Mouse (Mus musculus) kidney, postnatal 25 days (tissue): ENCODE results near the gene Mertk.
"Not testable (repeated sequence)": the region's sequence is repeated elsewhere in the genome, so short reads cannot be mapped to it uniquely, and the experiment has no call there.

Source experiments
- DNase-seq, 2 experiments: peaks; one replicate each; pipeline ENCODE4 v3.0.0; 2021; ENCODE audit warnings: mixed read lengths in 2 of 2

Mertk gene

GRCm38 (mm10) chr2:128698693-128699181 lies at the start of gene Mertk:
Gene Mertk (plus strand): TSS chr2:128698956.
- peak; percentile 99 for DNase-seq

GRCm38 (mm10) chr2:128680661-128681060 lies 18.1 kb upstream of the Mertk start:
- peak in 1 of 2 experiments; percentile 17 for DNase-seq

- peak; percentile 89 to 95 for DNase-seq
Observed at GRCm38 (mm10) chr2:128686921-128687557, 11.7 kb upstream of the Mertk start, which contains the start of gene Anapc1. Gene Anapc1 (minus strand): TSS chr2:128687391.

GRCm38 (mm10) chr2:128687558-128688120 lies 11.1 kb upstream of the Mertk start:
- DNase-seq: peak in 1 of 2 experiments; percentile 46

GRCm38 (mm10) chr2:128692336-128692735 lies 6.4 kb upstream of the Mertk start:
- no peak for DNase-seq

- DNase-seq: no peak
Observed at GRCm38 (mm10) chr2:128692771-128693170, 6.0 kb upstream of the Mertk start.

GRCm38 (mm10) chr2:128693236-128693635 lies 5.5 kb upstream of the Mertk start:
- DNase-seq: no peak

- DNase-seq: not testable (repeated sequence)
Observed at GRCm38 (mm10) chr2:128693828-128694227, 4.9 kb upstream of the Mertk start.

GRCm38 (mm10) chr2:128694548-128694947 lies 4.2 kb upstream of the Mertk start:
- DNase-seq: no peak

GRCm38 (mm10) chr2:128696426-128696825 lies 2.3 kb upstream of the Mertk start:
- peak; percentile 45 to 81 for DNase-seq

- DNase-seq: no peak
Observed at GRCm38 (mm10) chr2:128697047-128697446, 1.7 kb upstream of the Mertk start.

GRCm38 (mm10) chr2:128697566-128697965 lies 1.2 kb upstream of the Mertk start:
- no peak for DNase-seq

GRCm38 (mm10) chr2:128698140-128698692 lies 540 bp upstream of the Mertk start:
- peak; percentile 92 to 94 for DNase-seq

GRCm38 (mm10) chr2:128699201-128699885 lies 587 bp downstream of the Mertk start:
- peak; percentile 80 to 86 for DNase-seq

GRCm38 (mm10) chr2:128704474-128704873 lies 5.7 kb downstream of the Mertk start:
- peak; percentile 56 to 66 for DNase-seq

- no peak for DNase-seq
Observed at GRCm38 (mm10) chr2:128709264-128709663, 10.5 kb downstream of the Mertk start.

GRCm38 (mm10) chr2:128710609-128711008 lies 11.9 kb downstream of the Mertk start:
- DNase-seq: peak; percentile 45 to 83

- DNase-seq: no peak
Observed at GRCm38 (mm10) chr2:128712940-128713339, 14.2 kb downstream of the Mertk start.

- peak; percentile 84 to 88 for DNase-seq
Observed at GRCm38 (mm10) chr2:128713548-128714003, 14.8 kb downstream of the Mertk start.

GRCm38 (mm10) chr2:128714724-128715241 lies 16.0 kb downstream of the Mertk start:
- peak; percentile 36 to 70 for DNase-seq

GRCm38 (mm10) chr2:128715979-128716378 lies 17.2 kb downstream of the Mertk start:
- DNase-seq: peak in 1 of 2 experiments; percentile 58

GRCm38 (mm10) chr2:128719380-128719779 lies 20.6 kb downstream of the Mertk start:
- DNase-seq: no peak
